Mouse (Mus musculus) embryonic facial prominence, embryonic 11.5 days (tissue): ENCODE results near the gene Ano6. TPM values are rescaled to one million over a fixed set of nuclear protein-coding genes. Genes with fewer than 3 reads are reported as not detected.
"Not testable (repeated sequence)": the region's sequence is repeated elsewhere in the genome, so short reads cannot be mapped to it uniquely, and the experiment has no call there.

Source experiments
- ATAC-seq: fragments of 200-750 bp; cut with Nextera tagmentation; replicated peaks from 2 replicates; pipeline ENCODE4 v1.8.0; 2017; ENCODE audit warnings: low read depth; ENCODE audit not compliant: insufficient number of reproducible peaks, low FRiP score, low TSS enrichment
- DNase-seq: peaks from one replicate; pipeline ENCODE4 v3.0.0-alpha.2; 2015; ENCODE audit warnings: low spot score
- H3K27ac ChIP-seq: fragments of 300-500 bp; sonication (generic); replicated peaks from 2 replicates; pipeline ENCODE4 v1.5.1; 2014; ENCODE audit warnings: mild to moderate bottlenecking, low read depth, low read length, control low read depth
- H3K27me3 ChIP-seq: fragments of 300-500 bp; sonication (generic); 2 replicates; pipeline ENCODE4 v1.6.1; 2014; ENCODE audit warnings: mild to moderate bottlenecking, low read length, moderate library complexity, mixed read lengths; ENCODE audit not compliant: control insufficient read depth, insufficient read depth
- H3K36me3 ChIP-seq: fragments of 300-500 bp; sonication (generic); replicated peaks from 2 replicates; pipeline ENCODE4 v1.6.1; 2014; ENCODE audit warnings: low read depth, mild to moderate bottlenecking, low read length, moderate library complexity, mixed read lengths; ENCODE audit not compliant: control insufficient read depth, insufficient read depth
- H3K4me1 ChIP-seq: fragments of 300-500 bp; sonication (generic); 2 replicates; pipeline ENCODE4 v1.6.1; 2014; ENCODE audit warnings: low read length, mixed read lengths; ENCODE audit not compliant: control insufficient read depth, insufficient read depth
- H3K4me2 ChIP-seq: fragments of 300-500 bp; sonication (generic); 2 replicates; pipeline ENCODE4 v1.6.1; 2014; ENCODE audit warnings: low read depth, mild to moderate bottlenecking, control low read depth, low read length, moderate library complexity
- H3K4me3 ChIP-seq: fragments of 300-500 bp; sonication (generic); 2 replicates; pipeline ENCODE4 v1.5.1; 2014; ENCODE audit warnings: low read depth, low read length, control low read depth
- H3K9ac ChIP-seq: fragments of 300-500 bp; sonication (generic); replicated peaks from 2 replicates; pipeline ENCODE4 v1.6.1; 2014; ENCODE audit warnings: mild to moderate bottlenecking, control low read depth, low read length
- H3K9me3 ChIP-seq: fragments of 300-500 bp; sonication (generic); replicated peaks from 2 replicates; pipeline ENCODE4 v1.6.1; 2016; ENCODE audit warnings: mild to moderate bottlenecking, low read length, inconsistent platforms, mixed read lengths; ENCODE audit not compliant: control insufficient read depth
- WGBS: fragments of 180-500 bp; shearing (Covaris S2); extraction: QIAGEN DNeasy Blood & Tissue Kit; methylation state at CpG from one replicate; pipeline ENCODE4 v1.1.7; 2014; 5-methylcytosine and 5-hydroxymethylcytosine counted together
- polyA plus RNA-seq: library from polyadenylated mRNA; unstranded; fragments of >200 nt; fragmentation: Nextera tagmentation; extraction: Ambion mirVana; gene quantifications from 2 replicates; pipeline ENCODE4 v1.2.1, GENCODE M21; 2014

The Ano6 gene
- polyA plus RNA-seq, 1 experiment from 2014 or later: 43.9 TPM

DNA sequence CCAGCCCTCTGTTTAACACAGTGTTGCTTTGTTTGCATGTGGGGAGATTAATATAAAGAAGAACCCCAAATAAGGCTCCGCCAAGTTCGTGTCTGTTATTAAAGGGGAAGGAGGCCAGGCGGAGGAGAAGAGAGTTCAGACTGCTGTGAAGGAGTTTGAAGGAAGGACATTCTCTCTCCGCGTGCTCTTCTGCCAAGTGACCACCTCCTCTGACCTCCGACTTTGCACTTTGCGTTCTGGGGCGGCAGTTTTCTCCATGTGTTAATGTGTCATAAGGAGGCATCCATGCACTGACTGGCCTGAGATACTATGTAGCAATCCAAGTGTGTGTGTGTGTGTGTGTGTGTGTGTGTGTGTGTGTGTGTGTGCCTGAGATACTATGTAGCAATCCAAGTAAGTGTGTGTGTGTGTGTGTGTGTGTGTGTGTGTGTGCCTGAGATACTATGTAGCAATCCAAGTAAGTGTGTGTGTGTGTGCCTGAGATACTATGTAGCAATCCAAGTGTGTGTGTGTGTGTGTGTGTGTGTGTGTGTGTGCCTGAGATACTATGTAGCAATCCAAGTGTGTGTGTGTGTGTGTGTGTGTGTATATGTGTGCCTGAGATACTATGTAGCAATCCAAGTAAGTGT lies 37.5 kb downstream of the Ano6 start:
- not testable (repeated sequence) for H3K27me3 ChIP-seq, DNase-seq, ATAC-seq, H3K9me3 ChIP-seq, H3K9ac ChIP-seq, H3K4me1 ChIP-seq, H3K36me3 ChIP-seq, H3K27ac ChIP-seq, H3K4me3 ChIP-seq, H3K4me2 ChIP-seq
- WGBS: 35% methylated on average over 8 of the region's 8 CpGs

- no peak overlapping the region for H3K9ac ChIP-seq
- no peaks in the 10 kb centered on the region for H3K9me3 ChIP-seq
- WGBS: 32% methylated on average over 10 of the region's 10 CpGs
- H3K4me2 ChIP-seq: no peak overlapping the region
- H3K4me1 ChIP-seq: peaks cover 10% of the 10 kb centered on the region
- DNase-seq (peak; percentile 42), ATAC-seq (0 out of 2 replicates have a peak, but pooled peaks have one; percentile 45)
- H3K36me3 ChIP-seq: no peaks in the 10 kb centered on the region
- H3K27me3 ChIP-seq: no peaks in the 10 kb centered on the region
- peak overlapping the region; percentile 48 for H3K27ac ChIP-seq
- no peak overlapping the region for H3K4me3 ChIP-seq
Observed at GRCm38 (mm10) chr15:95828647-95829254, 38.1 kb downstream of the Ano6 start.

DNA sequence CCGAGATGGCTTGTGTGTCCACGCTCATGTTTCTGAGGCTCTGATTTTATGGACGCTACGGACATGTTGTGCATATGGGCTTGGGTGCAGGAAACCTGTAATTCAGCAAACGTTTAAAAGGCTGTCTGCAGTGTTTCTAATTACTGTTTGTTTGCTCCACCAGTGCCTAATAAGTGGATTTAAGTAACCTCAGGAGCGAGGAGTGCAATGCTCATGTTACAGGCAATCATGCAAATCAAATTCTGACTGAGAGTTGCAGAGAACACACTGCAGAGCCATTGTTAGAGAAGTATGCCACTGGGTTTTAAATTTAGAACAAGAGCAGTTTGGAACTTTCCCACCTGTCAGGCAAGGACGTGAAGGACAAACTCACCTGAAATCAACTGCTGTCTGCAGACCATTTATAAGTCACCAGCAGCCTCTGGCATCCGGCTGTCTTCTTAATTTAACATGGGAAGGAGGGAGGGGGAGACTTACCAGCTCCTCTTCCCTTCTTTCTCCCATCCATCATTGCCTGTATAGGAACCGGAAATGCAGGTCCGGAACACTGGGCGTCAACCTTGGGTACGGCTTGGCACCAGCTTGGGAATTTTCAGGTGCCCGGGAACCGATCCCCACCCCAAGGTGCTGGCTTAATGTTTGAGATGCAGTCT lies 39.0 kb downstream of the Ano6 start:
- WGBS: 42% methylated on average over 14 of the region's 14 CpGs
- no peak overlapping the region for H3K4me2 ChIP-seq
- H3K9ac ChIP-seq: peak overlapping the region; percentile 5; the same call in 1 of the 2 replicates
- H3K27me3 ChIP-seq: no peaks in the 10 kb centered on the region
- H3K4me3 ChIP-seq: no peak overlapping the region
- ATAC-seq (no peak), DNase-seq (peak; percentile 53)
- H3K9me3 ChIP-seq: no peaks in the 10 kb centered on the region
- H3K4me1 ChIP-seq: peaks cover 10% of the 10 kb centered on the region
- no peak overlapping the region; the same call in 1 of the 2 replicates for H3K27ac ChIP-seq
- H3K36me3 ChIP-seq: no peaks in the 10 kb centered on the region

- no peaks in the 10 kb centered on the region for H3K27me3 ChIP-seq
- ATAC-seq: no peak
- H3K36me3 ChIP-seq: no peaks in the 10 kb centered on the region
- H3K9me3 ChIP-seq: no peaks in the 10 kb centered on the region
- no peak overlapping the region for H3K4me3 ChIP-seq
- WGBS: 48% methylated on average over 12 of the region's 12 CpGs
- H3K27ac ChIP-seq: no peak overlapping the region
- no peak overlapping the region for H3K4me2 ChIP-seq
- H3K4me1 ChIP-seq: peaks cover 10% of the 10 kb centered on the region
- peak; percentile 47 for DNase-seq
- peak overlapping the region; percentile 5; the same call in 1 of the 2 replicates for H3K9ac ChIP-seq
Observed at GRCm38 (mm10) chr15:95830206-95830560, 39.5 kb downstream of the Ano6 start.

DNA sequence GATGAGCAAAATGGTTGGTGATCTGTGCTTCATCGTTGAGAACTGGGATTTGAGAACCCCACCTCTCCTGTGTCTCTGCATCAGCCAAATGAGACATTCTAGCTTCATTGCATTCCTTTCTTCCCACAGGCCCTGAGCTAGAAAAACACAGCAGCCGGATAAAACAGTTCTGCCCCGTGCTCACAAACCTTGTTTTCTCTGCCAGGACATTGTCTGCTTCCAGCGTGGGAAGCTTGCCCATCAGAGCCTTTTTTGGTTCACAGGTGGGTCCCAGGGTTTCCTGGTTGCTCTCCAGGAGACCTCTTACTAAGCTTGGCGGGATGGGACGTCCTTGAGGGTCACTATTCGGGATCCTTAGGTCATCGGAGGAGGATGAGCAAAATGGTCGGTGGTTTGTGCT lies 42.6 kb downstream of the Ano6 start:
- H3K4me2 ChIP-seq: no peak overlapping the region
- H3K36me3 ChIP-seq: no peaks in the 10 kb centered on the region
- no peak overlapping the region for H3K27ac ChIP-seq
- no peak overlapping the region for H3K4me3 ChIP-seq
- H3K9ac ChIP-seq: no peak overlapping the region
- DNase-seq: no peak
- H3K4me1 ChIP-seq: peaks cover 10% of the 10 kb centered on the region
- no peak for ATAC-seq
- 82% methylated on average over 9 of the region's 9 CpGs for WGBS
- no peaks in the 10 kb centered on the region for H3K9me3 ChIP-seq
- no peaks in the 10 kb centered on the region for H3K27me3 ChIP-seq

DNA sequence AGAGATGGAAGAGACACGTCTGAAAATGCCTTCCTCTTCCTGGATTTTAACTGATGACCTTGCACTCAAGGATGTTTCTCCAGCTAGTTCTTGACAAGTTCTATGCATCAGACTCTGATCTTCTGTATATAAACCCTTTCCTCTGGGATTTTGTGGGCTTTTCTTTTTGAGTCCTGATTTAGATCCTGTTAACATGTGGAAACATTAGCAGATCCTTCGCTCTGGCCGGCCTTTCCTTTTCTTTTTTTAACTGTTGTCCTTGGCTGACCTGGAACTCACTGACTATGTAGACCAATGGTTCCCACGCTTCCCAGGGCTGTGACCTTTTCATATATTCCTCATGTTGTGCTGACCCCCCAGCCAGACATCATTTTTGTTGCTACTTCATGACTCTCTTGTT lies 45.4 kb downstream of the Ano6 start:
- Histone ChIP-seq H3K27ac (no peak overlapping the region), H3K27me3 (no peaks in the 10 kb centered on the region), H3K9me3 (no peaks in the 10 kb centered on the region), H3K9ac (no peak overlapping the region), H3K4me3 (no peak overlapping the region), H3K36me3 (no peaks in the 10 kb centered on the region), H3K4me2 (no peak overlapping the region), H3K4me1 (no peaks in the 10 kb centered on the region; the same call in 1 of the 2 replicates)
- DNase-seq: no peak
- ATAC-seq: no peak
- 65% methylated on average over 4 of the region's 4 CpGs for WGBS

DNA sequence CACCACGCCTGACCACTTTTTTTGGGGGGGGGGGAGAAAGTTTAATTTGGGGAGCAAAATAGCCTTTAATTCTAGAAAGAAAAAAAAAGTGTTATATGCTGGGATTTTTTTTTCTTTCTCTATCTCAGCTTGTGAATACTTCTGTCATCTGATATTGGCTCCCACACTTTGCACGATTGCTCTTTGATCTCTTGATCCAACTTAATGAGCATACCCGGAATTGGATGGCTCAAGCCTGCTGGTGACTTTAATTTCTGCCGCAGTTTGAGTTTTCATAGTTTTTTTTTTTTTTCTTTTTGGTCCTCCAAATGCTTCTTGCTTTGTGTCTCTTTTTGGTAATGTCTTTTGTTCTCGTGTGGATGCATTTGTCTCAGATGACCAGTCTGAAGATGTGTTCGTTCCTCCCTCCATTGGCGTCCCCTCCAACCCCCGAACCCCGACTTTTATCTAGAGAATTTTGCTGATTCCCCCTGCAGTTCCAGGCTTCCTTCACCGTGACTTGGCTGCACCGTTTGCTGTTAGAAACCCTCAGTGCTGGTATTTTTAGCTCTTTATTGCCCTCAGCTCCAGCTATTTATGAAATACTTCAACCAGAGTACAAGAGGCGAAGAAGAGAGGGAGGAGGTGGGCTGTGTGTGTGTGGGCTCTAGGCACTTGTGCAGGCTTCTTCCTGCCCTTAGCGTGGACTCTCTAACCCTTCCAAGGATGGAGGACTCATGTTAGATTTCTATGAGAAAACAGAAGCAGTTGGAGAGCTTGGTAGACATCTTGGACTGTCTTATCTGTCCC lies 46.2 kb downstream of the Ano6 start:
- 62% methylated on average over 13 of the region's 13 CpGs for WGBS
- Histone ChIP-seq H3K9me3 (no peaks in the 10 kb centered on the region), H3K4me1 (no peaks in the 10 kb centered on the region; the same call in 1 of the 2 replicates), H3K27me3 (no peaks in the 10 kb centered on the region), H3K4me2 (no peak overlapping the region), H3K36me3 (no peaks in the 10 kb centered on the region), H3K27ac (no peak overlapping the region), H3K9ac (no peak overlapping the region), H3K4me3 (no peak overlapping the region)
- DNase-seq (no peak), ATAC-seq (no peak)
